Mouse (Mus musculus) lung, postnatal 0 days (tissue): ENCODE measurements at regions not wholly inside any gene's neighbourhood (a gene's known extent, or its start where the extent isn't known, plus 50 kb on each side); places are given as distances from the start of the nearest gene placed in this dataset.

Experiments used
- ATAC-seq: fragments of 200-750 bp; cut with Nextera tagmentation; 2 replicates; pipeline ENCODE4 v1.8.0; 2017; ENCODE audit warnings: moderate library complexity
- DNase-seq: peaks from one replicate; pipeline ENCODE4 v3.0.0-alpha.2; 2016; ENCODE audit warnings: low spot score
- H3K27ac ChIP-seq: fragments of 300-500 bp; sonication (generic); 2 replicates; pipeline ENCODE4 v1.5.1; 2014; ENCODE audit warnings: antibody characterized with exemption, mild to moderate bottlenecking, low read length, mixed read lengths
- H3K27me3 ChIP-seq: fragments of 300-500 bp; sonication (generic); replicated peaks from 2 replicates; pipeline ENCODE4 v1.6.1; 2014; ENCODE audit warnings: low read length, mixed read lengths; ENCODE audit not compliant: insufficient read depth
- H3K36me3 ChIP-seq: fragments of 300-500 bp; sonication (generic); 2 replicates; pipeline ENCODE4 v1.6.1; 2014; ENCODE audit warnings: low read length, mixed read lengths; ENCODE audit not compliant: insufficient read depth
- H3K4me1 ChIP-seq: fragments of 300-500 bp; sonication (generic); 2 replicates; pipeline ENCODE4 v1.6.1; 2014; ENCODE audit warnings: antibody characterized with exemption, low read depth, low read length, mixed read lengths; ENCODE audit not compliant: insufficient read depth
- H3K4me2 ChIP-seq: fragments of 300-500 bp; sonication (generic); replicated peaks from 2 replicates; pipeline ENCODE4 v1.6.1; 2014; ENCODE audit warnings: low read depth, mild to moderate bottlenecking, low read length, moderate library complexity, mixed read lengths
- H3K4me3 ChIP-seq: fragments of 300-500 bp; sonication (generic); 2 replicates; pipeline ENCODE4 v1.5.1; 2014; ENCODE audit warnings: low read depth, low read length
- H3K9ac ChIP-seq: fragments of 300-500 bp; sonication (generic); replicated peaks from 2 replicates; pipeline ENCODE4 v1.6.1; 2014; ENCODE audit warnings: low read depth, mild to moderate bottlenecking
- H3K9me3 ChIP-seq: fragments of 300-500 bp; sonication (generic); 2 replicates; pipeline ENCODE4 v1.6.1; 2016; ENCODE audit warnings: low read length, mixed read lengths
- CTCF ChIP-seq: IDR thresholded peaks from 2 replicates; pipeline ENCODE4 v1.5.1; 2016; ENCODE audit warnings: antibody characterized with exemption, mild to moderate bottlenecking
- EP300 ChIP-seq: IDR thresholded peaks from 2 replicates; pipeline ENCODE4 v1.6.1; 2016; ENCODE audit warnings: antibody characterized with exemption, mild to moderate bottlenecking, control low read depth
- WGBS: fragments of 180-500 bp; shearing (Covaris S2); extraction: QIAGEN DNeasy Blood & Tissue Kit; methylation state at CpG from one replicate; pipeline ENCODE4 v1.1.7; 2014; 5-methylcytosine and 5-hydroxymethylcytosine counted together

DNA sequence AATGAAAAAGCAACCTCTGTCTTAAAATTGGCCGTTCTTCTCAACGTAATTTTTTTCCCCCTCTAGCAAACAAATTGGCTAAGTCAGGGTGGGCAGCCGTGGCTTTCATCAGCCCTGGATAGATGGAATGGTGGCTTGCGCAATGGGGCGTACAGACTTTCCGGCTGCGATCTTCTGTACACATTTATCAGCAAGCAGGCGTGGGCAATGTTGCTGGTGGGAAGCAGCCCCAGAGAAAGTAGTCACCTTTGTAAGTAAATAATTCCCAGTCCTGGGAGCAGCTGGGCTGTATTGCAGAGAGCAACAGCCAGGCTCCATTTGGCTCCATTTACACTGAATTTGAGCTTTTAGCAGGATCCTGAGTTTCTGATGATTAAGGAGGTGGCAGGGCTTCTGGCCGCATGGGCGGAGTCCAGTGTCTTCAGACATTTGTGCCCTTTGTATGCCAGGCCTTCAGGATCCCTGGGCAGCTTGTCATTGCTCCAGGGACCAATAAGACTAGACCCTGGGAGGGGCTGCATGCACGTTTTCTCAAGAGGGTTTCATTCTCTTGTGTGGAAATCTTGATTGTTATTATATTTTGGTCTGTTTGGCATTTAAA is 187.9 kb downstream of the Stim2 start:
- Histone ChIP-seq H3K4me3 (no peak overlapping the region), H3K36me3 (no peaks in the 10 kb centered on the region), H3K27me3 (no peaks in the 10 kb centered on the region), H3K9me3 (no peaks in the 10 kb centered on the region), H3K4me2 (0 out of 2 replicates have a peak overlapping the region, but pooled peaks have one; percentile 8), H3K27ac (no peak overlapping the region), H3K9ac (no peak overlapping the region), H3K4me1 (peaks cover 2% of the 10 kb centered on the region; the same call in 1 of the 2 replicates)
- no peak for TF ChIP-seq CTCF
- no peak for TF ChIP-seq EP300
- 44% methylated on average over 11 of the region's 11 CpGs for WGBS
- ATAC-seq (0 out of 2 replicates have a peak, but pooled peaks have one; percentile 21), DNase-seq (peak; percentile 39)

DNA sequence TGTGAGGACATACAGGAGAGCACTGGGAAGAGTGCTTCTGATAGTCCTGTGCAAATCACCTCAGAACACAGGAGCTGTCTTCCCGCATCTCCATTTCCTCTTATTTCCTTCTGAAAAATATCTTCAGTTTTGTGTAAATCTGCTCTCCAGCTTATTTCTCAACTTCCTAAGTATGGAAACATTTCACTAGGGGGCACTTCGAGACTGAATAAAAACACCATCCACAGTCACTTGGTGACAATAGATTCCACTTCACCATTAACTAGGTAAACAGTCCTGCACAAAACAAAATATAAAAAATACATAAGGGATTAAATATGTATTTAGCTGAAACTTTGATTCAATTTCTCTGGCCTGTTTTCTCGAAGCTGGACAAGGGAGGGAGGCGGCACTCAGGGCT is 193.4 kb downstream of the Stim2 start:
- ATAC-seq (no peak), DNase-seq (no peak)
- Histone ChIP-seq H3K9ac (no peak overlapping the region), H3K4me1 (no peaks in the 10 kb centered on the region), H3K36me3 (no peaks in the 10 kb centered on the region), H3K27me3 (no peaks in the 10 kb centered on the region), H3K27ac (no peak overlapping the region), H3K4me2 (no peak overlapping the region), H3K4me3 (no peak overlapping the region), H3K9me3 (no peaks in the 10 kb centered on the region)
- 64% methylated on average over 4 of the region's 4 CpGs for WGBS
- no peak for TF ChIP-seq EP300
- TF ChIP-seq CTCF: peak; percentile 48

DNA sequence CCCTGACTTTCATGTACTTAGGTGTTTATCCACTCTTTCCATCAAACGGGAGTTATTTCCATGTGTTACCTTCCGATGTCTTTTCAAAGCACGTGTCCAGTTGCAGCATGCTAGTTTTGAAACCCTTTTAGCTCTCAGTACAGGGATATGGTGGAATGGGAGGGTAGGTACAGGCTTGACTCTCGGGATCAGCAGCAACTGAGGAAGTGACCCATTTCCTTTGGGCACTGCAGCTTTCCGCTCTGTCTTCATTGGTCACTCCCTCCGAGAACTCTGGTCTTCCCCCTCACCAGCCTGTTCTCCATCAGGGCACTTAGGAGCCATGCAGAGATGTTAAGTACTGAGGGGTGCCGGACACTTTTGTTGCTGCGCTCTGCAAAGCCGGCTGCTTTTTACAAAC is 196.5 kb downstream of the Stim2 start:
- peak; percentile 17 for DNase-seq
- Histone ChIP-seq H3K27me3 (no peaks in the 10 kb centered on the region), H3K27ac (no peak overlapping the region), H3K4me1 (no peaks in the 10 kb centered on the region), H3K4me2 (no peak overlapping the region), H3K9me3 (no peaks in the 10 kb centered on the region), H3K9ac (no peak overlapping the region), H3K36me3 (no peaks in the 10 kb centered on the region), H3K4me3 (no peak overlapping the region)
- TF ChIP-seq EP300: no peak
- no peak for TF ChIP-seq CTCF
- WGBS: 57% methylated on average over 9 of the region's 9 CpGs
- peak; percentile 26; the same call in 1 of the 2 replicates for ATAC-seq

DNA sequence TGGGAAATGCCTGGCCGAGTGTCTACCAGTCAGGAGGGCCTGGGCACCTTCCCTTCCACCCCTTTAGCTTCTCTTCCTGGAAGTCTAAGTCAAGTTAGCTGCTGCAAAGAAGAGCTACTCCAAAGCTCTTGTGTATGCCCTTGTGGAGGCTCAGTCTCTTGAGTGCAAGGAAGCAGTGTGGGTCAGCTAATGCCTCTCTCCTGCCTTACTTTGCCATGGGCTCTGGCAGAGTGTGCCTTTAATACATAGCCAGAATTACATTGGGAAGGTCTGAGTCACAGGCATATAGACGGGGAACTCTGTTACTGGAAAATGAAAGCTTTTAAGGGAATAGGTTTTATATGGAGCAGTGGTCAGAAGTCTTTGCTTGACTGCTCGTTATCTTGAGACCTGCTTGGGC is 201.7 kb downstream of the Stim2 start:
- H3K9me3 ChIP-seq: no peaks in the 10 kb centered on the region
- no peaks in the 10 kb centered on the region for H3K36me3 ChIP-seq
- ATAC-seq (peak; percentile 87), DNase-seq (peak; percentile 52)
- no peak overlapping the region for H3K9ac ChIP-seq
- TF ChIP-seq EP300: no peak
- TF ChIP-seq CTCF: no peak
- H3K27ac ChIP-seq: no peak overlapping the region
- WGBS: 49% methylated on average over 3 of the region's 3 CpGs
- H3K4me3 ChIP-seq: no peak overlapping the region
- H3K4me1 ChIP-seq: no peaks in the 10 kb centered on the region
- no peaks in the 10 kb centered on the region for H3K27me3 ChIP-seq
- no peak overlapping the region for H3K4me2 ChIP-seq

DNA sequence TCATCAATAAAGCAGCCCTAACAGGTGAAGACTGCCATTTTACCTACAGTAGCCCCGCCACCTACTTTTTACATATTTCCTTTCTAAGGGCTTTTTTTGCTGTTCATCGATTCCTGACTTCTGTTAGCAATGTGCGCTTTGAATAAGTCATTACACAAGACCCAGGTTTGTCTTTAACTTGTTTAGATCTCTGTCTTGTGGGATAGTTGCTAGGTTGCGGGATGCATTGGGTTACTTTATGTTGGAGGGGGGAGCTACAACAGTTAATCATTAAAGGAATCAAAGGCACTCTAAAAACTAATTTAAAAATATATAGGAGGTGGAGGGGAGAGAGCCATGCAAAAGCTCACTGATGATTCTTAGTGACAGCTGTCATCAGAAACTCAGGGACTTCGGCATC is 202.3 kb downstream of the Stim2 start:
- H3K36me3 ChIP-seq: no peaks in the 10 kb centered on the region
- H3K9me3 ChIP-seq: no peaks in the 10 kb centered on the region
- no peak for DNase-seq
- no peak overlapping the region for H3K27ac ChIP-seq
- H3K4me1 ChIP-seq: no peaks in the 10 kb centered on the region
- H3K9ac ChIP-seq: no peak overlapping the region
- 81% methylated on average over 5 of the region's 5 CpGs for WGBS
- TF ChIP-seq EP300 (no peak), CTCF (no peak)
- no peak overlapping the region for H3K4me3 ChIP-seq
- no peaks in the 10 kb centered on the region for H3K27me3 ChIP-seq
- no peak for ATAC-seq
- H3K4me2 ChIP-seq: no peak overlapping the region

DNA sequence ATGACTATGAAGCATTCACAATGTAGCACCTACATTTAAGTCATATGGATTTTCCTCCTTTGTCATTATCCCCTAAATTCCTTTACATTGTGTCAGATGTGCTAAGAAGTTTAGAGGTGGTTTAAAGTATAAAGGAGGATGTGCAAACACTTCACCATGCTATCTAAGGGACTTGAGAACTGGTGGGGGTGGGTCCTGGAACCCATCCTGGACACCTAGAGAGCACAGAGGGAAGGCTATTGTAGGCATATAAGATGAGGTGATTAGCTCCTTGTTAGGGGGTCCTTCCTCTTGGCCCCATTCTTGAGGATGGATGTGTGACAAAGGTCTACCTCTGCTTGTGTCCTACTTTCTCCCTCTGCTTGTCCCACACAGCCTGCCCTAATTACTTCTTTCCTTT is 213.2 kb downstream of the Stim2 start:
- Histone ChIP-seq H3K9me3 (no peaks in the 10 kb centered on the region), H3K36me3 (no peaks in the 10 kb centered on the region), H3K9ac (no peak overlapping the region), H3K27me3 (no peaks in the 10 kb centered on the region), H3K4me1 (no peaks in the 10 kb centered on the region), H3K27ac (no peak overlapping the region), H3K4me2 (no peak overlapping the region), H3K4me3 (no peak overlapping the region)
- no peak for DNase-seq
- TF ChIP-seq EP300: no peak
- no peak for TF ChIP-seq CTCF
- no peak for ATAC-seq
